Mouse (Mus musculus): ENCODE results near the gene Tas2r140.

Gene Tas2r140

DNA sequence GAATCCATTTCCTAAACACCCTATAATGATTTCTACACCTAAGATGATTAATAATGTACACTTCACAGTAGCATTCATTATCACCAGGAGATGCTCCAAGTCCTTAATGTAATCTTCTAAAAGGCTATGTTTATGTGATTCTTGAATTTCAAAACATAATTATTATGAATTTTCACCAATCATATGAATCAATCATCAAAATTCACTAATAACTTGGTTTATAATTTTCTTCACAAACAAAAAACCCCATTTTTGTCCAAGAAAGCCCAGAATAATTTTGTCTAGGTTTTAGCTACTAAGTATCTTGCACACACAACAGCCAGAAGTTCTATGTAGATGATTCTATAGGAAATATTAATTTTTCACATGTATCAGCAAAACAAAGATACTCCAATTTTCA, at the start of gene Tas2r140:
Tas2r140 (minus strand) TSS at position 101 of the 400 bp plus-strand sequence.
- no peak for DNase-seq

DNA sequence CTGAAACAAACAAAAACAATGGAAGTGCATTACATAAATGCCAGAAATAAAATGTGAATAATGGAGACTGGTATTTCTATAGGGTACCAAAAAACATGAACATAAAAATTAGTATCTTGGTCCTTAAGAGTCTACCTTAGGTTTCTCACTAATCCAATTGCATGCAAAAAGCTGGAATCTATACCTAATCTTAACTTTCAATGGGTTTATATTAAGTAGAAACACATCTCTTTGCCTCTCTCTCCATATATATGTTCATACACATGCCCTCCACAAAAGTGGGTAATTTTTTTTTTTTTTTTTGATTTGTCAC, 48.9 kb upstream of the Tas2r140 start, which contains the start of gene Smim10l1:
Smim10l1 (plus strand) TSS at position 301 of the 313 bp plus-strand sequence.
- DNase-seq = no peak

DNA sequence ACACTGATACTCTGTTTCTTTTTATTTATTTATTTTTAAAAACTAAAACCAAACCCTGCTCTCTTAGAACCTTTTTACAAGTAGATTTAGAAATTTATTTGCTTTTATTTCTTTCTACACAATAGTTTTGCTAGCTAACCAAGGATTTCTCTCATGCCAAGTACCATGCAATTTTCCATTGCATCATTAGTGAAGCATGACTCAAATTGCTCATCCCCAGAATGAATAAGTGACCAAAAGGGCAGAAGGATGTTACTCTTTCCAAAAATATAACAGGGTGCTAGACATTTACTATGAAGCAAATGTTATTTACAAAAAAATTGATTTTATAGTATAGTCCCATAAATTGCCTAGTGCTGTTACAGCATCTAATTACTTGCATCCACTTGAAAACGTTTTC, 46.8 kb upstream of the Tas2r140 start:
- DNase-seq = no peak

DNA sequence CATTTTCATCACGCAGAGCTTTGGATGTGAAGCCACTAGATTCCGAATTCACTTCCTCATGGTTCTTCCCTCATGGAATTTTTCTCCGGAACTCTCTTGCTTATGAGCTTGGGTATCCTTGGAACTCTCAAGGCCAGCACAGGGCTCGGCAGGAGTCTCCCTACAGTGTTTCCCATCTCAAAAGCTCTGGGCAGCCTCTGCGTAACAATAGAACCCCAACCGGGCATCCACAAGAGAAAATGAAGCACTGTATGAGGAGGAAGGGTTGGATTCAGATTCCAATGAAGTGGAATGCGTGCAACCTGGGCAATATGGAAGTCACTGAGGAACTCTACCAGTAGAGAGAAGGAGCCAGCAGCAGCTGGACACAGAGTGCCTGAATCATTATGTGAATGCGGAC, 36.6 kb upstream of the Tas2r140 start:
- DNase-seq = no peak

GRCm38 (mm10) chr6:133037001-133037400, 18.6 kb downstream of the Tas2r140 start, which contains the start of gene Tas2r103:
Gene Tas2r103 (minus strand): TSS chr6:133037101.
- DNase-seq = no peak
